Mouse (Mus musculus) adrenal gland, adult 18-20 months (tissue): Measurements from ENCODE around the gene Eras. TPM values are rescaled to one million over a fixed set of nuclear protein-coding genes. Genes with fewer than 3 reads are reported as not detected.
"Not testable (repeated sequence)": the region's sequence is repeated elsewhere in the genome, so short reads cannot be mapped to it uniquely, and the experiment has no call there.

Experiments used
- DNase-seq, 2 experiments: peaks; one replicate each; pipeline ENCODE4 v3.0.0; 2021 to 2022; ENCODE audit warnings: low spot score in 2 of 2
- long read RNA-seq, 2 experiments: library from polyadenylated mRNA; stranded (forward); transcript quantifications; one replicate each; pipeline ENCODE4 v2.0.0; 2021
- total RNA-seq, 2 experiments: library from RNA; stranded (reverse); gene quantifications; 1 replicate in 1 of 2; 2 replicates in 1 of 2; pipeline ENCODE4 v1.2.3; 2021

Gene Eras
- total RNA-seq = not detected
- long read RNA-seq, experiment 1 = 0 reads
- long read RNA-seq, experiment 2 = 0 reads

- DNase-seq = no peak
Measured at GRCm38 (mm10) chrX:7928270-7928790, at the start of gene Eras. Gene Eras, minus strand, starts transcription at chrX:7928607.

GRCm38 (mm10) chrX:7977892-7978291 is 49.5 kb upstream of the Eras start, which contains the start of gene Gata1:
Gene Gata1, minus strand, starts transcription at chrX:7978071.
- no peak for DNase-seq

- DNase-seq = no peak
Measured at GRCm38 (mm10) chrX:7971292-7971691, 42.9 kb upstream of the Eras start.

GRCm38 (mm10) chrX:7968899-7969298 is 40.5 kb upstream of the Eras start:
- DNase-seq = no peak

GRCm38 (mm10) chrX:7968226-7968625 is 39.8 kb upstream of the Eras start:
- no peak for DNase-seq

GRCm38 (mm10) chrX:7967596-7968201 is 39.3 kb upstream of the Eras start:
- DNase-seq = no peak

- DNase-seq = no peak
Measured at GRCm38 (mm10) chrX:7966161-7966560, 37.8 kb upstream of the Eras start.

GRCm38 (mm10) chrX:7963829-7964626 is 35.6 kb upstream of the Eras start:
- no peak for DNase-seq

GRCm38 (mm10) chrX:7958868-7959267 is 30.5 kb upstream of the Eras start:
- DNase-seq = no peak

- DNase-seq = no peak
Measured at GRCm38 (mm10) chrX:7950091-7950490, 21.7 kb upstream of the Eras start.

- peak; percentile 73 for DNase-seq
Measured at GRCm38 (mm10) chrX:7947900-7948492, 19.6 kb upstream of the Eras start.

- no peak for DNase-seq
Measured at GRCm38 (mm10) chrX:7947108-7947899, 18.9 kb upstream of the Eras start, which contains the start of gene Hdac6. Gene Hdac6, minus strand, starts transcription at chrX:7947889.

- DNase-seq = no peak
Measured at GRCm38 (mm10) chrX:7945618-7946017, 17.2 kb upstream of the Eras start.

- DNase-seq = no peak
Measured at GRCm38 (mm10) chrX:7937667-7938066, 9.3 kb upstream of the Eras start.

- no peak for DNase-seq
Measured at GRCm38 (mm10) chrX:7936874-7937273, 8.5 kb upstream of the Eras start.

- no peak for DNase-seq
Measured at GRCm38 (mm10) chrX:7927116-7927515, 1.3 kb downstream of the Eras start.

GRCm38 (mm10) chrX:7926266-7926665 is 2.1 kb downstream of the Eras start:
- no peak for DNase-seq

GRCm38 (mm10) chrX:7922032-7922431 is 6.4 kb downstream of the Eras start:
- no peak for DNase-seq

GRCm38 (mm10) chrX:7919601-7920383 is 8.6 kb downstream of the Eras start, which contains the start of gene Pcsk1n:
Gene Pcsk1n, plus strand, starts transcription at chrX:7919822.
- no peak for DNase-seq

GRCm38 (mm10) chrX:7917960-7918359 is 10.4 kb downstream of the Eras start:
- not testable (repeated sequence) for DNase-seq
